Mouse (Mus musculus): ENCODE results near the gene Dnah3.

DNA sequence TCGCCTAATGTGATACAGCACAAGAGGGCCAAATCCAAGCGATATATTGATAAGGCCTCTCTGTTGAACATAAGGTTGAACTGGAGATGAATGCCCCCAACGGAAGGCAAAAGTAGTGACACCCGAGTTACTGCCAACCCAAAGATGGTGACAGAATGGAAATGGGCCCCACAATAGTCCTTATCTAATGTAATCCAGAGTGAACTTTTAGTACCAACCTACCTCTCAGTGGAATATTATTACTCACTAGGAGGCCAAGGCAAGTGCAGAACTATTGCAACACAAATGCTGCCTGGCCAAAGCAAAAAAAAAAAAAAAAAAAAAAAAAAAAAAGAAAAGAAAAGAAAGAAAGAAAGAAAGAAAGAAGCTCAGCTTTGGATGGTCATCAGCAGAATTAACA, 202.3 kb downstream of the Dnah3 start:
- TF ChIP-seq CTCF (IDR thresholded peaks at IDR 0.05; ENCODE audit: low read depth, low read length) (no peak), POLR2A (IDR thresholded peaks at IDR 0.05; ENCODE audit: borderline replicate concordance, low read depth, low read length) (no peak)
